Mouse (Mus musculus): ENCODE measurements around the gene Gnptab. TPM values are rescaled to one million over a fixed set of nuclear protein-coding genes. Genes with fewer than 3 reads are reported as not detected.

The Gnptab gene
- total and polyA plus RNA-seq, 2 experiments: 2.7 to 6.8 TPM

GRCm38 (mm10) chr10:88354599-88354998 is 24.3 kb upstream of the Gnptab start:
- no peaks in the 10 kb centered on the region for H3K79me2 ChIP-seq (ENCODE audit: control insufficient read depth, insufficient read depth, low read length)
- H3K9ac ChIP-seq (ENCODE audit: low read depth, low read length): no peak overlapping the region
- no peak for DNase-seq (ENCODE audit: extremely low read depth, low read depth, low spot score)
- no peak overlapping the region for H3K4me3 ChIP-seq (ENCODE audit: insufficient read depth, low read depth, low read length)
- no peak overlapping the region for H3K27ac ChIP-seq (replicated peaks; ENCODE audit: insufficient read depth, low read depth, low read length)
- WGBS: 46% methylated on average over 5 of the region's 5 CpGs
- peaks cover 3% of the 10 kb centered on the region; the same call in 1 of the 2 replicates for H3K4me1 ChIP-seq (ENCODE audit: control insufficient read depth, insufficient read depth, low read length)
- H3K36me3 ChIP-seq (ENCODE audit: control insufficient read depth, insufficient read depth, low read length): no peaks in the 10 kb centered on the region
- H3K27me3 ChIP-seq (ENCODE audit: control insufficient read depth, insufficient read depth, low read length): no peaks in the 10 kb centered on the region
- TF ChIP-seq POLR2A (IDR thresholded peaks at IDR 0.05; ENCODE audit: extremely low read depth, insufficient read depth, low read length) (no peak), CTCF (IDR thresholded peaks at IDR 0.05; ENCODE audit: low read depth, low read length) (no peak)

DNA sequence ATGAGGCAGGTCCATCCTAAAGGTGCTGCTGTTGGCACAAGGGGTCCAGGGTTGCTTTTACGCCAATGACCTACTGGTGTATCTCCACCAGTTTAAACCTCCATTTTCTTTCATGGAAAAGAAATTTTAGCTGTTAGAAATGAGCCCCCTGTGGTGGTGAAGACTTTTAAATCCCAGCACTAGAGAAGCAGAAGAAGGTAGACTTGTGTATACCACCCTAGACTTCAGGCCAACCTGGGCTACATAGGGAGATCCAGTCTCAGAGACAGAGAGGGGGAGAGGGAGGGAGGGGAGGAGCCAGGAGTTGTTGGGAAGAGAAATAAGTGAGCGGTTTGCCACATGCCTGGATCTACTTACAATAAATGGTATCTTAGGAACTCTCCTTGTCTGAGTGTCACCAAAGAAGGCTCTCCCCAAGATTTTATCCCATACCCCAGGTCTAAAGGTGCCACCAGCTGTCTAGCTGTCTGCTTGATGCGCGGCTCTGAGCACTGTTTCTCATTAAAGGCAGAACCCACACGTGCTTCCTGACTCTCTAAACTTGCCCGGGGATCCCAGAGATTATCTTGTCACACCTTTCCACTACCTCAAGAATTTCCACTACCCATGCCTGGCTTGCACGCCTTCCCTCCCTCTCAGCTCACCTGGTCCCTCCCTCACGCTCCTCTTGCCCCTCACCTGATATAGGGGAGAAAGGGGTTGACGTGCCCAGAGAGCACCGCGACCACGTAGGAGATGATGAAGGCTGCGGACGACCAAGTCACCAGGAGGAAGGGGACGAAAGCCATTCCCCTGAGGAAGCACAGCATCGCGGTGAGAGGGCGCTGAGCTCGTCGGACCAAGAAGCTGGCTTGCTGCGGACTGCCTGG is 22.6 kb upstream of the Gnptab start:
- Histone ChIP-seq H3K27me3 (ENCODE audit: control insufficient read depth, insufficient read depth, low read length) (no peaks in the 10 kb centered on the region), H3K4me3 (ENCODE audit: insufficient read depth, low read depth, low read length) (peak overlapping the region; percentile 73), H3K36me3 (ENCODE audit: control insufficient read depth, insufficient read depth, low read length) (no peaks in the 10 kb centered on the region), H3K27ac (replicated peaks; ENCODE audit: insufficient read depth, low read depth, low read length) (no peak overlapping the region), H3K9ac (ENCODE audit: low read depth, low read length) (peak overlapping the region; percentile 72), H3K4me1 (ENCODE audit: control insufficient read depth, insufficient read depth, low read length) (peaks cover 3% of the 10 kb centered on the region; the same call in 1 of the 2 replicates), H3K79me2 (ENCODE audit: control insufficient read depth, insufficient read depth, low read length) (no peaks in the 10 kb centered on the region)
- no peak for TF ChIP-seq CTCF (IDR thresholded peaks at IDR 0.05; ENCODE audit: low read depth, low read length)
- no peak for TF ChIP-seq POLR2A (IDR thresholded peaks at IDR 0.05; ENCODE audit: extremely low read depth, insufficient read depth, low read length)
- no peak for DNase-seq (ENCODE audit: extremely low read depth, low read depth, low spot score)
- 16% methylated on average over 21 of the region's 21 CpGs for WGBS

GRCm38 (mm10) chr10:88356983-88357559 is 21.9 kb upstream of the Gnptab start:
- peak overlapping the region; percentile 72 for H3K9ac ChIP-seq (ENCODE audit: low read depth, low read length)
- under 1% methylated on average over 45 of the region's 47 CpGs for WGBS
- H3K27ac ChIP-seq (replicated peaks; ENCODE audit: insufficient read depth, low read depth, low read length): no peak overlapping the region
- H3K4me1 ChIP-seq (ENCODE audit: control insufficient read depth, insufficient read depth, low read length): peaks cover 3% of the 10 kb centered on the region; the same call in 1 of the 2 replicates
- H3K36me3 ChIP-seq (ENCODE audit: control insufficient read depth, insufficient read depth, low read length): no peaks in the 10 kb centered on the region
- no peaks in the 10 kb centered on the region for H3K27me3 ChIP-seq (ENCODE audit: control insufficient read depth, insufficient read depth, low read length)
- DNase-seq (ENCODE audit: extremely low read depth, low read depth, low spot score): peak; percentile 53
- H3K4me3 ChIP-seq (ENCODE audit: insufficient read depth, low read depth, low read length): peak overlapping the region; percentile 73
- TF ChIP-seq CTCF (IDR thresholded peaks at IDR 0.05; ENCODE audit: low read depth, low read length) (no peak), POLR2A (IDR thresholded peaks at IDR 0.05; ENCODE audit: extremely low read depth, insufficient read depth, low read length) (no peak)
- H3K79me2 ChIP-seq (ENCODE audit: control insufficient read depth, insufficient read depth, low read length): no peaks in the 10 kb centered on the region

DNA sequence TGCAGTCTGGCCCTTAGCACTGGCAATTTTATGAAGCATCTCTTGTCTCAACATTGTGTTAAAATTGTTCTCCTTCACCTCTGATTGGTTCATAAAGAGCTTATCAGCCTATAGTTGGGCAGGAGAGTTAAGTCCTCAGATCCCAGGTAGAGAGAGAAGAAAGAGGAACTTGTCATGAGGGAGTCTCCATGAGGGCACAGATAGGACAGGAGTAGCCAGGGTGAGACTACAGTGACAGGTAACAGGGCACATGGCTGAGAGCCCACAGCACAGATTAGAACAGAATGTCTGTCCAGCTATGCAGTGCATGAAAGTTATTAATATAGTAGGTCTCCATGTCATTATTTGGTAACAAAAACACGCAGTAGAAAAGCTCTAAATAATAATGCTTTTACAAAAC is 16.7 kb upstream of the Gnptab start:
- Histone ChIP-seq H3K27ac (replicated peaks; ENCODE audit: insufficient read depth, low read depth, low read length) (no peak overlapping the region), H3K79me2 (ENCODE audit: control insufficient read depth, insufficient read depth, low read length) (no peaks in the 10 kb centered on the region), H3K27me3 (ENCODE audit: control insufficient read depth, insufficient read depth, low read length) (no peaks in the 10 kb centered on the region), H3K4me3 (ENCODE audit: insufficient read depth, low read depth, low read length) (no peak overlapping the region), H3K4me1 (ENCODE audit: control insufficient read depth, insufficient read depth, low read length) (no peaks in the 10 kb centered on the region), H3K9ac (ENCODE audit: low read depth, low read length) (no peak overlapping the region), H3K36me3 (ENCODE audit: control insufficient read depth, insufficient read depth, low read length) (no peaks in the 10 kb centered on the region)
- no peak for TF ChIP-seq CTCF (IDR thresholded peaks at IDR 0.05; ENCODE audit: low read depth, low read length)
- no peak for TF ChIP-seq POLR2A (IDR thresholded peaks at IDR 0.05; ENCODE audit: extremely low read depth, insufficient read depth, low read length)
- 68% methylated on average over 1 of the region's 1 CpGs for WGBS
- DNase-seq (ENCODE audit: extremely low read depth, low read depth, low spot score): no peak

DNA sequence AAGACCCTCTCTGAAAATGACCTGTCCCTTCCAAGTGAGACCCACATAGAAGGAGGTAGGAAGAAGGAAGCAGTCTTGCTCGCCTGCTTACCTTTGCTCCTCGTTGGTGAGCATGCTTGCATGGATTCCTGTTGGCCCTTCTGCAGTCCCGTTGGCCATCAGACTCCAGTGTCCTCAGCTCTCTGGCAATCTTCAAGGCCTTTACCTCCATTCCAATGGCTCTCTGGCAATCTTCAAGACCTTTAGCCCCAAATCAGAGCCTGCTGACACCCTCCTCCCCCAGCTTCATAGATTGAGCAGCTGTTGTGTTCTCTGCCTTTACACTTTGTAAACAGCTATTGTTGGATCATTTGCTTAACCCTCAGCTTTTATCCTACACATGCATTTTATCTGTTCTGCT is 14.7 kb upstream of the Gnptab start:
- H3K9ac ChIP-seq (ENCODE audit: low read depth, low read length): no peak overlapping the region
- 77% methylated on average over 3 of the region's 3 CpGs for WGBS
- no peaks in the 10 kb centered on the region for H3K4me1 ChIP-seq (ENCODE audit: control insufficient read depth, insufficient read depth, low read length)
- H3K27ac ChIP-seq (replicated peaks; ENCODE audit: insufficient read depth, low read depth, low read length): no peak overlapping the region
- H3K4me3 ChIP-seq (ENCODE audit: insufficient read depth, low read depth, low read length): no peak overlapping the region
- no peaks in the 10 kb centered on the region for H3K27me3 ChIP-seq (ENCODE audit: control insufficient read depth, insufficient read depth, low read length)
- H3K79me2 ChIP-seq (ENCODE audit: control insufficient read depth, insufficient read depth, low read length): no peaks in the 10 kb centered on the region
- TF ChIP-seq POLR2A (IDR thresholded peaks at IDR 0.05; ENCODE audit: extremely low read depth, insufficient read depth, low read length) (no peak), CTCF (IDR thresholded peaks at IDR 0.05; ENCODE audit: low read depth, low read length) (no peak)
- DNase-seq (ENCODE audit: extremely low read depth, low read depth, low spot score): no peak
- no peaks in the 10 kb centered on the region for H3K36me3 ChIP-seq (ENCODE audit: control insufficient read depth, insufficient read depth, low read length)

DNA sequence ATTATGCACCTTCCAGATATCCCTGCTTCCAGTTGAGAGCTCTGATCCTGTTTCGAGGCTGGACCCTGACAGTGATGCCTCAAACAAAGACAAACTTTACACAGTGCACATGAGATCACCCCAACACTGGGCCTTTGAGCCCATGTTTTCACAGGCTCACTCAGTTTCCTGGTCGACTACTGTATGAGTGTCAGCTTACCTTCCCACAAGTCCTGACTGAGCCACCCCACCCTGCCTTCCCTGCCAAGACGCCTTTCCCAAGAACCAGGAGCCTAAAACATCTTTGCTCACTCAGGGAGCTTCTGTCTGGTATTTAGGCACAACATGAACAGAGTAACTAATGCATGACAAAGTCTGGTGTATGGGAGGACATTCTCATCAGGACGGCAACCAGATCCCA is 9.7 kb upstream of the Gnptab start:
- H3K36me3 ChIP-seq (ENCODE audit: control insufficient read depth, insufficient read depth, low read length): no peaks in the 10 kb centered on the region
- no peak overlapping the region for H3K27ac ChIP-seq (replicated peaks; ENCODE audit: insufficient read depth, low read depth, low read length)
- H3K4me3 ChIP-seq (ENCODE audit: insufficient read depth, low read depth, low read length): no peak overlapping the region
- H3K79me2 ChIP-seq (ENCODE audit: control insufficient read depth, insufficient read depth, low read length): no peaks in the 10 kb centered on the region
- WGBS: 65% methylated on average over 4 of the region's 4 CpGs
- TF ChIP-seq CTCF (IDR thresholded peaks at IDR 0.05; ENCODE audit: low read depth, low read length): no peak
- TF ChIP-seq POLR2A (IDR thresholded peaks at IDR 0.05; ENCODE audit: extremely low read depth, insufficient read depth, low read length): no peak
- no peak for DNase-seq (ENCODE audit: extremely low read depth, low read depth, low spot score)
- no peaks in the 10 kb centered on the region for H3K27me3 ChIP-seq (ENCODE audit: control insufficient read depth, insufficient read depth, low read length)
- no peaks in the 10 kb centered on the region for H3K4me1 ChIP-seq (ENCODE audit: control insufficient read depth, insufficient read depth, low read length)
- no peak overlapping the region for H3K9ac ChIP-seq (ENCODE audit: low read depth, low read length)
